Mouse (Mus musculus) gastrocnemius, adult 8-10 months (tissue): ENCODE results near the gene Tnr. TPM values are rescaled to one million over a fixed set of nuclear protein-coding genes. Genes with fewer than 3 reads are reported as not detected.

Experiments
- DNase-seq, 2 experiments: peaks; one replicate each; pipeline ENCODE4 v3.0.0; 2022; ENCODE audit warnings: low spot score in 2 of 2
- total RNA-seq, 4 experiments: library from RNA; stranded (reverse); gene quantifications; 2 replicates each; pipeline ENCODE4 v1.2.4; 2022

Tnr gene
- total RNA-seq, 4 experiments from 2014 or later, result 0.05 TPM; not detected in 3

- DNase-seq, result no peak
Observed at GRCm38 (mm10) chr1:159704925-159705324, 181.4 kb downstream of the Tnr start.

GRCm38 (mm10) chr1:159716301-159716700 is 192.7 kb downstream of the Tnr start:
- DNase-seq, result no peak

GRCm38 (mm10) chr1:159717016-159717415 is 193.4 kb downstream of the Tnr start:
- DNase-seq, result no peak

GRCm38 (mm10) chr1:159723733-159724132 is 200.2 kb downstream of the Tnr start:
- no peak for DNase-seq

GRCm38 (mm10) chr1:159729270-159729669 is 205.7 kb downstream of the Tnr start:
- DNase-seq, result no peak

GRCm38 (mm10) chr1:159730826-159731225 is 207.3 kb downstream of the Tnr start:
- DNase-seq, result no peak

GRCm38 (mm10) chr1:159735099-159735498 is 211.5 kb downstream of the Tnr start:
- DNase-seq, result no peak

GRCm38 (mm10) chr1:159739478-159739877 is 215.9 kb downstream of the Tnr start:
- DNase-seq, result no peak

- no peak for DNase-seq
Observed at GRCm38 (mm10) chr1:159741237-159742002, 217.9 kb downstream of the Tnr start.

GRCm38 (mm10) chr1:159742003-159742274 is 218.4 kb downstream of the Tnr start:
- DNase-seq, result no peak

GRCm38 (mm10) chr1:159743744-159744253 is 220.2 kb downstream of the Tnr start:
- DNase-seq, result no peak

GRCm38 (mm10) chr1:159745311-159745710 is 221.7 kb downstream of the Tnr start:
- DNase-seq, result no peak

- DNase-seq, result no peak
Observed at GRCm38 (mm10) chr1:159747969-159748368, 224.4 kb downstream of the Tnr start.

GRCm38 (mm10) chr1:159750411-159750810 is 226.8 kb downstream of the Tnr start:
- no peak for DNase-seq

GRCm38 (mm10) chr1:159750876-159751275 is 227.3 kb downstream of the Tnr start:
- no peak for DNase-seq

GRCm38 (mm10) chr1:159760970-159761369 is 237.4 kb downstream of the Tnr start:
- no peak for DNase-seq

GRCm38 (mm10) chr1:159763901-159764300 is 240.3 kb downstream of the Tnr start:
- no peak for DNase-seq

GRCm38 (mm10) chr1:159764897-159765296 is 241.3 kb downstream of the Tnr start:
- no peak for DNase-seq

- no peak for DNase-seq
Observed at GRCm38 (mm10) chr1:159769948-159770347, 246.4 kb downstream of the Tnr start.

GRCm38 (mm10) chr1:159773671-159774070 is 250.1 kb downstream of the Tnr start:
- DNase-seq, result no peak

GRCm38 (mm10) chr1:159775168-159775567 is 251.6 kb downstream of the Tnr start:
- DNase-seq, result no peak

GRCm38 (mm10) chr1:159777107-159777506 is 253.5 kb downstream of the Tnr start:
- no peak for DNase-seq

- DNase-seq, result no peak
Observed at GRCm38 (mm10) chr1:159779424-159779823, 255.9 kb downstream of the Tnr start.
